Mouse (Mus musculus): ENCODE measurements around the gene Gale. TPM values are rescaled to one million over a fixed set of nuclear protein-coding genes. Genes with fewer than 3 reads are reported as not detected.

The Gale gene
- polyA plus RNA-seq, 1 experiment from 2014 or later, result 32.8 TPM

DNA sequence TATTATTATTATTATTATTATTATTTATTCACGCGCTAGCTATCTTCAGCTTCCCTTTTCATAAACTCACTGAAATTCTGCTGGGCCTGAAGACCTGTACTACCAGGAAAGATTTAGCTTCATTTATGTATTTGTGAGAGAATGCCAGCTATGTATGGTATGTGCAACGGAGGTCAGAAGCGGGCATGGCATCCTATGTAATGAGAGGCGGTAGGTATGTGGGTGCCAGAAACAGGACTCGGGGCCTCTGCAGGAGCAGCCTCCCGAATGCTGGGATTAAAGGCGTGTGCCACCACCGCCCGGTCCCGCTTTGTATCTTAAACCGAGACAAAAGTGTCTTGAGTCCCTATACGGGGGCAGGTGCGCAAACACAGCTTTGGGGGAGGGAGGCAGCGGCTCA is 581 bp upstream of the Gale start:
- no peaks in the 10 kb centered on the region for H3K9me3 ChIP-seq
- peak overlapping the region; percentile 75 for H3K4me3 ChIP-seq
- H3K27ac ChIP-seq (replicated peaks), result peak overlapping the region; percentile 88
- peak overlapping the region; percentile 86 for H3K9ac ChIP-seq (replicated peaks)
- peaks cover 19% of the 10 kb centered on the region for H3K4me1 ChIP-seq
- WGBS, result 9% methylated on average over 15 of the region's 15 CpGs
- 0 out of 2 replicates have a peak, but pooled peaks cover 4% of the 10 kb centered on the region for H3K27me3 ChIP-seq
- H3K36me3 ChIP-seq, result peaks cover 49% of the 10 kb centered on the region
- ATAC-seq (ENCODE audit: low FRiP score, low read depth), result peak; percentile 21; the same call in 1 of the 2 replicates
- peak overlapping the region; percentile 96 for H3K4me2 ChIP-seq (replicated peaks)

GRCm38 (mm10) chr4:135964426-135964825 is 899 bp downstream of the Gale start:
- 0 out of 2 replicates have a peak overlapping the region, but pooled peaks have one; percentile 63 for H3K27ac ChIP-seq (replicated peaks)
- 0 out of 2 replicates have a peak, but pooled peaks cover 4% of the 10 kb centered on the region for H3K27me3 ChIP-seq
- peaks cover 50% of the 10 kb centered on the region for H3K36me3 ChIP-seq
- peak overlapping the region; percentile 96 for H3K4me2 ChIP-seq (replicated peaks)
- peaks cover 19% of the 10 kb centered on the region for H3K4me1 ChIP-seq
- peak overlapping the region; percentile 75 for H3K4me3 ChIP-seq
- whole genome bisulfite sequencing, result 5% methylated on average over 12 of the region's 12 CpGs
- H3K9ac ChIP-seq (replicated peaks), result peak overlapping the region; percentile 86
- H3K9me3 ChIP-seq, result no peaks in the 10 kb centered on the region
- no peak for ATAC-seq (ENCODE audit: low FRiP score, low read depth)

GRCm38 (mm10) chr4:135965113-135965512 is 1.6 kb downstream of the Gale start:
- H3K4me2 ChIP-seq (replicated peaks), result no peak overlapping the region
- no peak overlapping the region for H3K4me3 ChIP-seq
- no peaks in the 10 kb centered on the region for H3K9me3 ChIP-seq
- H3K36me3 ChIP-seq, result peaks cover 54% of the 10 kb centered on the region
- 85% methylated on average over 9 of the region's 9 CpGs for WGBS
- 0 out of 2 replicates have a peak overlapping the region, but pooled peaks have one; percentile 86 for H3K9ac ChIP-seq (replicated peaks)
- H3K27ac ChIP-seq (replicated peaks), result no peak overlapping the region
- ATAC-seq (ENCODE audit: low FRiP score, low read depth), result no peak
- H3K4me1 ChIP-seq, result peaks cover 23% of the 10 kb centered on the region
- H3K27me3 ChIP-seq, result 0 out of 2 replicates have a peak, but pooled peaks cover 4% of the 10 kb centered on the region

DNA sequence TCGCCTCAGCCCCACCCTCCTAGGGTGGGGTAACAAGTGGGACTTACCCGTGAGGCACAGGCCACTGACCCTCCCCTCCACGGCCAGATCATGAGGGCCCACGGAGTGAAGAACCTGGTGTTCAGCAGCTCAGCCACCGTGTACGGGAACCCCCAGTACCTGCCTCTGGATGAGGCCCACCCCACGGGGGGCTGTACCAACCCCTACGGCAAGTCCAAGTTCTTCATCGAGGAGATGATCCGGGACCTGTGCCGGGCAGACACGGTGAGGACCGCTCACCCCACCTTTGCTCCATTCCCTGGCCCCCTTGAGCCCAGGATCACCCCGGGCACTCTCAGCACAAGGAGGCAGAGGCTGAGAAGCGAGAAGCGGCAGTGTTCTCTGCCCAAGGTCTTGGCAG is 2.8 kb downstream of the Gale start:
- Histone ChIP-seq H3K27me3 (0 out of 2 replicates have a peak, but pooled peaks cover 4% of the 10 kb centered on the region), H3K4me2 (replicated peaks) (no peak overlapping the region), H3K4me1 (peaks cover 33% of the 10 kb centered on the region), H3K4me3 (no peak overlapping the region), H3K36me3 (peaks cover 62% of the 10 kb centered on the region), H3K9ac (replicated peaks) (no peak overlapping the region), H3K27ac (replicated peaks) (no peak overlapping the region), H3K9me3 (no peaks in the 10 kb centered on the region)
- ATAC-seq (ENCODE audit: low FRiP score, low read depth), result no peak
- 90% methylated on average over 16 of the region's 16 CpGs for WGBS

- Histone ChIP-seq H3K4me2 (replicated peaks) (no peak overlapping the region), H3K9ac (replicated peaks) (no peak overlapping the region), H3K27me3 (0 out of 2 replicates have a peak, but pooled peaks cover 4% of the 10 kb centered on the region), H3K4me1 (peaks cover 39% of the 10 kb centered on the region), H3K9me3 (no peaks in the 10 kb centered on the region), H3K4me3 (no peak overlapping the region), H3K27ac (replicated peaks) (no peak overlapping the region), H3K36me3 (peaks cover 54% of the 10 kb centered on the region)
- ATAC-seq (ENCODE audit: low FRiP score, low read depth), result no peak
- WGBS, result 96% methylated on average over 18 of the region's 18 CpGs
These were observed 3.7 kb downstream of the Gale start for GRCm38 (mm10) chr4:135967086-135967760.

GRCm38 (mm10) chr4:135968271-135968869 is 4.8 kb downstream of the Gale start:
- H3K9me3 ChIP-seq, result no peaks in the 10 kb centered on the region
- H3K36me3 ChIP-seq, result peaks cover 54% of the 10 kb centered on the region
- H3K4me3 ChIP-seq, result no peak overlapping the region
- H3K4me1 ChIP-seq, result peaks cover 39% of the 10 kb centered on the region
- no peak overlapping the region for H3K9ac ChIP-seq (replicated peaks)
- no peak overlapping the region for H3K27ac ChIP-seq (replicated peaks)
- 0 out of 2 replicates have a peak, but pooled peaks cover 4% of the 10 kb centered on the region for H3K27me3 ChIP-seq
- H3K4me2 ChIP-seq (replicated peaks), result no peak overlapping the region
- ATAC-seq (ENCODE audit: low FRiP score, low read depth), result no peak
- 68% methylated on average over 16 of the region's 19 CpGs for WGBS

- Histone ChIP-seq H3K4me2 (replicated peaks) (no peak overlapping the region), H3K27ac (replicated peaks) (no peak overlapping the region), H3K9ac (replicated peaks) (0 out of 2 replicates have a peak overlapping the region, but pooled peaks have one; percentile 15), H3K36me3 (peaks cover 58% of the 10 kb centered on the region), H3K9me3 (no peaks in the 10 kb centered on the region), H3K4me1 (peaks cover 35% of the 10 kb centered on the region), H3K27me3 (0 out of 2 replicates have a peak, but pooled peaks cover 4% of the 10 kb centered on the region), H3K4me3 (no peak overlapping the region)
- WGBS, result 93% methylated on average over 13 of the region's 13 CpGs
- no peak for ATAC-seq (ENCODE audit: low FRiP score, low read depth)
These were observed 5.7 kb downstream of the Gale start for GRCm38 (mm10) chr4:135969070-135969750.

- peaks cover 71% of the 10 kb centered on the region for H3K36me3 ChIP-seq
- no peaks in the 10 kb centered on the region for H3K9me3 ChIP-seq
- peaks cover 28% of the 10 kb centered on the region for H3K4me1 ChIP-seq
- no peak for ATAC-seq (ENCODE audit: low FRiP score, low read depth)
- no peak overlapping the region for H3K27ac ChIP-seq (replicated peaks)
- 0 out of 2 replicates have a peak overlapping the region, but pooled peaks have one; percentile 0 for H3K4me3 ChIP-seq
- 96% methylated on average over 11 of the region's 11 CpGs for WGBS
- H3K27me3 ChIP-seq, result no peaks in the 10 kb centered on the region
- 0 out of 2 replicates have a peak overlapping the region, but pooled peaks have one; percentile 99 for H3K4me2 ChIP-seq (replicated peaks)
- no peak overlapping the region for H3K9ac ChIP-seq (replicated peaks)
These were observed 7.1 kb downstream of the Gale start for GRCm38 (mm10) chr4:135970585-135970984.

GRCm38 (mm10) chr4:135971805-135972555 is 8.5 kb downstream of the Gale start:
- Histone ChIP-seq H3K4me1 (peaks cover 28% of the 10 kb centered on the region), H3K36me3 (peaks cover 71% of the 10 kb centered on the region), H3K4me3 (peak overlapping the region; percentile 96), H3K9me3 (no peaks in the 10 kb centered on the region), H3K27me3 (no peaks in the 10 kb centered on the region), H3K9ac (replicated peaks) (peak overlapping the region; percentile 96), H3K4me2 (replicated peaks) (peak overlapping the region; percentile 99), H3K27ac (replicated peaks) (peak overlapping the region; percentile 71)
- WGBS, result under 1% methylated on average over 35 of the region's 35 CpGs
- ATAC-seq (ENCODE audit: low FRiP score, low read depth), result peak; percentile 17; the same call in 1 of the 2 replicates

- under 1% methylated on average over 19 of the region's 19 CpGs for WGBS
- peaks cover 69% of the 10 kb centered on the region for H3K36me3 ChIP-seq
These were observed 9.0 kb downstream of the Gale start, which contains the start of gene Lypla2 for GRCm38 (mm10) chr4:135972556-135972906. Gene Lypla2 (minus strand): TSS chr4:135972626.

More at GRCm38 (mm10) chr4:135972556-135972906, 9.0 kb downstream of the Gale start, which contains the start of gene Lypla2:
- H3K4me3 ChIP-seq, result peak within 1 kb of the TSS; percentile 96
- H3K9me3 ChIP-seq, result no peaks in the 10 kb centered on the region
- peak within 1 kb of the TSS; percentile 99 for H3K4me2 ChIP-seq (replicated peaks)
- no peaks in the 10 kb centered on the region for H3K27me3 ChIP-seq
- ATAC-seq (ENCODE audit: low FRiP score, low read depth), result peak; percentile 79
- H3K9ac ChIP-seq (replicated peaks), result peak within 1 kb of the TSS; percentile 96
- H3K27ac ChIP-seq (replicated peaks), result peak within 1 kb of the TSS; percentile 71
- peaks cover 28% of the 10 kb centered on the region for H3K4me1 ChIP-seq
